Mouse (Mus musculus) T-helper 2 cell (primary cell): ENCODE measurements around the gene Smim10l1.

ENCODE experiments used
- in situ Hi-C: fragments of 300-600 bp; cut with MboI, MseI; formaldehyde crosslinking; loops from one replicate; pipeline ENCODE4 v1.15.1; 2025; ENCODE audit warnings: high pct_unique_total_duplicates

Gene Smim10l1

GRCm38 (mm10) chr6:133104609-133104921 lies at the start of gene Smim10l1:
Smim10l1 (plus strand) TSS chr6:133104909.
- in situ Hi-C loops: loop anchor here (10.0 to 25.0 kb wide), 2 partner anchors 1083 to 1720 kb away; partner anchors contain the start of gene Ybx3

- in situ Hi-C loops: no loop called here
Measured at GRCm38 (mm10) chr6:133055716-133056115, 49.0 kb upstream of the Smim10l1 start, which contains the start of gene Tas2r140. Tas2r140 (minus strand) TSS chr6:133055816.

- in situ Hi-C loops: no loop called here
Measured at GRCm38 (mm10) chr6:133092226-133092625, 12.5 kb upstream of the Smim10l1 start.

- in situ Hi-C loops: loop anchor here (10.0 to 25.0 kb wide), 2 partner anchors 1085 to 1718 kb away; partner anchors contain the start of gene Ybx3
Measured at GRCm38 (mm10) chr6:133102430-133102829, 2.3 kb upstream of the Smim10l1 start.

- in situ Hi-C loops: loop anchor here (10.0 to 25.0 kb wide), 2 partner anchors 1082 to 1720 kb away; partner anchors contain the start of gene Ybx3
Measured at GRCm38 (mm10) chr6:133104922-133105859, 482 bp downstream of the Smim10l1 start.
